Mouse (Mus musculus): Measurements from ENCODE around the gene Popdc2.

DNA sequence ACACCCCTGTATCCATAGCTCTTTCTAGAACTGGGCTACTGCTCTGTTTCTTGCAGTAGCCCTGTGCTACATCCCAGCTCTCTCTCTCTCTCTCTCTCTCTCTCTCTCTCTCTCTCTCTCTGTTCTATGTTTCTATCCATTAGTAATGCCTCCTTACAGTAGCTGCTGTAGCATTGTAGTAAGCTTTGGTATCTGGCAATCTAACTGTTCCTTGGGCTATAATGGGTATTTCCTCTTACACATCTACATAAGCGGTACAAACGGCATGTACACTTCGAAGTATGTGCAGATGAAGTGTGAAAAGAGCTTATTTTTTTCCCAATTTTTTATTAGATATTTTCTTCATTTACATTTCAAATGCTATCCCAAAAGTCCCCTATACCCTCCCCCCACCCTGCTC, 17.9 kb downstream of the Popdc2 start:
- no peak for TF ChIP-seq CTCF (IDR thresholded peaks at IDR 0.05; ENCODE audit: borderline replicate concordance, extremely low read depth, insufficient read depth, insufficient read length)
- no peak for TF ChIP-seq POLR2A (IDR thresholded peaks at IDR 0.05; ENCODE audit: borderline replicate concordance, extremely low read depth, insufficient read depth, insufficient read length, poor library complexity, severe bottlenecking)

All from brain, embryonic 14.5 days (tissue).